ENCODE assay signal across 27 mouse cellular contexts in the genomic region with DNA sequence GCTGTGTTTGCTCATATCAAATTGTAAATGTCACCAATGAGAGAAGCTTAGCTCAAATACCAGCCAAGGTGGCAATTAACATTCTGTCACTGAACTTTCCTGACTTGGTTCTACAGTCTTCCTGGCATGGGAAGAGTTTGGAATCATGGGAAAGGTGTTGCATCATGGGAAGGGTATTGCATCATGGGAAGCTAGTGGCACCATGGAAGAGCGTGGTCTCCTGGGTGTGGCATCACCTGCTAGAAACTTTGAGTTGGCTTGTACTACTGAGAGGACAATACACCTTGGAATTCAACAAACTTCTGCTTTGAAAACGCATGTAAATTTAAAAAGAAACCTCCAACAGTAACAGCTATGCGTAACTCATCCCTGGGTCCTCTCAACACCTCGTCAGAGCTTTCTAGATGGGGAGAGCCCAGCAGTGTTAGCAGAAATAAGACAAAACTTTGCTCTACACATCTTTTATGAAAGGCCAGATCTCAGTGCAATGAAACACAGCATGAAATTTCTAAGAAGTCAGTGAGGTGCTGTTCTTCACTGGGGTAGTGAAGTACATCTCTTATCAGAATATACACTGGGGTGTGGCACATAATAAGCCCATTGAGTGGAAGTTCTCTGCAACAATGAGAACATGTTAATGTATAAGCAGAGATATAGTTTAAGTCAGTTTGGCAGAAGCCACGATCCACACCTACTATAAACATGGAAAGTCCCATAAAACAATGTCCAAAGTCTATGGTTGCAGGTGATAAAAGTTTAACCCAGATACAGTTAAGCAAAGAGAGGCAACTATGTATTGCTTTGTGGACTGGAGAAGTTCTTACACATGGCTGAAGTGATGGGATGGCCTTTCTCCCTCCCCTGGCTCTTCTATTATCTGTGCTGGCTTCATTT.
DNase-seq lines count a peak whose midpoint lies in the region; ATAC-seq and TF ChIP-seq lines count a peak whose summit lies in the region.
"Had no signal": no experiment of that assay in that cellular context is flagged by ENCODE, and none has a peak within 500 bp of the region (broad histone marks: within the 10 kb centered on the region; RNA-seq: fewer than 3 reads in every experiment).

No protein-coding gene starts in this region.

- no peak for TF ChIP-seq CTCF in liver, adult 2 months (IDR thresholded peaks at IDR 0.05; ENCODE audit: low read depth, low read length)
- no peak for TF ChIP-seq CTCF in stomach, postnatal 0 days (IDR thresholded peaks at IDR 0.05; ENCODE audit: low read depth)

- no peak for TF ChIP-seq EP300 in stomach, postnatal 0 days (optimal IDR thresholded peaks at IDR 0.05)

- H3K4me3 ChIP-seq in liver, adult 2 months (ENCODE audit: insufficient read depth, low read depth, low read length) = no peak overlapping the region
- H3K4me3 ChIP-seq in stomach, postnatal 0 days (ENCODE audit: low read depth, low read length) = no peak overlapping the region
- H3K4me3 ChIP-seq in midbrain, embryonic 16.5 days (ENCODE audit: low read depth, low read length) = no peak overlapping the region
- no peak overlapping the region for H3K4me3 ChIP-seq in forebrain, embryonic 12.5 days (replicated peaks)
- H3K4me3 ChIP-seq in midbrain, embryonic 10.5 days = no peak overlapping the region
- H3K4me3 ChIP-seq: embryonic facial prominence, embryonic 12.5 days; forebrain, embryonic 15.5 days; gastrocnemius, adult 2 months; hindbrain, embryonic 10.5 days; limb, embryonic 10.5 days; limb, embryonic 15.5 days; liver, embryonic 15.5 days had no signal

- H3K9ac ChIP-seq in liver, adult 2 months (ENCODE audit: low read depth, low read length) = no peak overlapping the region
- no peak overlapping the region for H3K9ac ChIP-seq in stomach, postnatal 0 days (ENCODE audit: low read length)
- no peak overlapping the region for H3K9ac ChIP-seq in midbrain, embryonic 16.5 days (ENCODE audit: low read depth, low read length)
- H3K9ac ChIP-seq in forebrain, embryonic 12.5 days = no peak overlapping the region
- H3K9ac ChIP-seq: embryonic facial prominence, embryonic 12.5 days; forebrain, embryonic 15.5 days; limb, embryonic 15.5 days; liver, embryonic 15.5 days had no signal

- H3K36me3 ChIP-seq in liver, adult 2 months (ENCODE audit: control insufficient read depth, insufficient read depth, low read length) = no peaks in the 10 kb centered on the region
- H3K36me3 ChIP-seq in stomach, postnatal 0 days (ENCODE audit: control insufficient read depth, insufficient read depth, low read length) = no peaks in the 10 kb centered on the region
- H3K36me3 ChIP-seq in midbrain, embryonic 16.5 days (ENCODE audit: control insufficient read depth, insufficient read depth, low read length) = no peaks in the 10 kb centered on the region
- H3K36me3 ChIP-seq in forebrain, embryonic 12.5 days (replicated peaks) = no peaks in the 10 kb centered on the region
- no peaks in the 10 kb centered on the region for H3K36me3 ChIP-seq in midbrain, embryonic 10.5 days
- H3K36me3 ChIP-seq: embryonic facial prominence, embryonic 12.5 days; forebrain, embryonic 15.5 days; hindbrain, embryonic 10.5 days; limb, embryonic 10.5 days; limb, embryonic 15.5 days; liver, embryonic 15.5 days had no signal

- no peak overlapping the region for H3K27ac ChIP-seq in liver, adult 2 months (replicated peaks; ENCODE audit: insufficient read depth, low read depth, low read length)
- H3K27ac ChIP-seq in stomach, postnatal 0 days (replicated peaks) = no peak overlapping the region
- H3K27ac ChIP-seq in midbrain, embryonic 16.5 days (ENCODE audit: low read length) = no peak overlapping the region
- H3K27ac ChIP-seq in forebrain, embryonic 12.5 days = no peak overlapping the region
- H3K27ac ChIP-seq in midbrain, embryonic 10.5 days (replicated peaks) = no peak overlapping the region
- H3K27ac ChIP-seq: embryonic facial prominence, embryonic 12.5 days; forebrain, embryonic 15.5 days; gastrocnemius, adult 2 months; hindbrain, embryonic 10.5 days; limb, embryonic 10.5 days; limb, embryonic 15.5 days; liver, embryonic 15.5 days; macrophage had no signal

- H3K4me1 ChIP-seq in liver, adult 2 months (ENCODE audit: control insufficient read depth, insufficient read depth, low read length) = no peaks in the 10 kb centered on the region
- H3K4me1 ChIP-seq in stomach, postnatal 0 days (replicated peaks; ENCODE audit: control insufficient read depth, insufficient read depth) = no peaks in the 10 kb centered on the region
- no peaks in the 10 kb centered on the region for H3K4me1 ChIP-seq in midbrain, embryonic 16.5 days (ENCODE audit: control insufficient read depth, insufficient read depth, low read length)
- no peaks in the 10 kb centered on the region for H3K4me1 ChIP-seq in forebrain, embryonic 12.5 days
- H3K4me1 ChIP-seq in midbrain, embryonic 10.5 days = no peaks in the 10 kb centered on the region
- H3K4me1 ChIP-seq: embryonic facial prominence, embryonic 12.5 days; forebrain, embryonic 15.5 days; hindbrain, embryonic 10.5 days; limb, embryonic 10.5 days; limb, embryonic 15.5 days had no signal

- H3K4me2 ChIP-seq in stomach, postnatal 0 days (replicated peaks; ENCODE audit: low read depth) = no peak overlapping the region
- no peak overlapping the region for H3K4me2 ChIP-seq in midbrain, embryonic 16.5 days (ENCODE audit: low read length)
- H3K4me2 ChIP-seq in forebrain, embryonic 12.5 days = no peak overlapping the region
- H3K4me2 ChIP-seq: embryonic facial prominence, embryonic 12.5 days; forebrain, embryonic 15.5 days; limb, embryonic 15.5 days; liver, embryonic 15.5 days had no signal

- no peaks in the 10 kb centered on the region for H3K27me3 ChIP-seq in liver, adult 2 months (ENCODE audit: control insufficient read depth, insufficient read depth, low read length)
- no peaks in the 10 kb centered on the region for H3K27me3 ChIP-seq in stomach, postnatal 0 days (ENCODE audit: control insufficient read depth, insufficient read depth, low read length)
- H3K27me3 ChIP-seq in midbrain, embryonic 16.5 days (ENCODE audit: control insufficient read depth, insufficient read depth, low read depth, low read length) = no peaks in the 10 kb centered on the region
- no peaks in the 10 kb centered on the region for H3K27me3 ChIP-seq in forebrain, embryonic 12.5 days
- H3K27me3 ChIP-seq in midbrain, embryonic 10.5 days (ENCODE audit: low read depth, poor library complexity, severe bottlenecking) = no peaks in the 10 kb centered on the region
- H3K27me3 ChIP-seq: embryonic facial prominence, embryonic 12.5 days; forebrain, embryonic 15.5 days; limb, embryonic 15.5 days; liver, embryonic 15.5 days had no signal

- TF ChIP-seq POLR2A in liver, adult 2 months (IDR thresholded peaks at IDR 0.05; ENCODE audit: extremely low read depth, insufficient read depth, low read length) = no peak

- no peaks in the 10 kb centered on the region for H3K79me2 ChIP-seq in liver, adult 2 months (ENCODE audit: control insufficient read depth, insufficient read depth, low read length)

- DNase-seq in liver, adult 2 months (ENCODE audit: extremely low read depth, low read depth, low spot score) = peak; percentile 19
- DNase-seq in liver (no peak), adipocyte (ENCODE audit: low spot score) (peak; percentile 4)
- peak; percentile 92 for DNase-seq in large intestine, adult 2 months (ENCODE audit: low read depth, low spot score)
- no peak for DNase-seq in stomach, postnatal 0 days (ENCODE audit: low spot score)
- no peak for DNase-seq in midbrain, embryonic 10.5 days (ENCODE audit: low spot score)
- DNase-seq: adrenal gland, postnatal 14 days; cerebellum, adult 11-12 months; cerebellum, adult 9-11 months; embryo, embryonic 11 days; gastrocnemius, adult 2 months; heart, postnatal 14 days; kidney, adult 11 months; kidney, postnatal 4 days; lung, postnatal 10 days; midbrain, embryonic 14.5 days; right cerebral cortex, adult 18-20 months had no signal

- WGBS in liver, adult 2 months = 69% methylated on average over 5 of the region's 5 CpGs
- WGBS in large intestine, adult 2 months = 30% methylated on average over 5 of the region's 5 CpGs
- WGBS in stomach, postnatal 0 days = 73% methylated on average over 5 of the region's 5 CpGs
- 86% methylated on average over 5 of the region's 5 CpGs for WGBS in midbrain, embryonic 16.5 days
- 87% methylated on average over 5 of the region's 5 CpGs for WGBS in forebrain, embryonic 12.5 days
- 83% methylated on average over 5 of the region's 5 CpGs for WGBS in midbrain, embryonic 10.5 days

- peak; percentile 57; the same call in 1 of the 2 replicates for ATAC-seq in stomach, postnatal 0 days (ENCODE audit: low FRiP score, low TSS enrichment)
- no peak for ATAC-seq in midbrain, embryonic 16.5 days
- ATAC-seq in forebrain, embryonic 12.5 days (ENCODE audit: low FRiP score) = no peak
- ATAC-seq: forebrain, embryonic 15.5 days; hindbrain, embryonic 16.5 days had no signal

- no peaks in the 10 kb centered on the region for H3K9me3 ChIP-seq in stomach, postnatal 0 days (ENCODE audit: control insufficient read depth, low read length)
- 0 out of 2 replicates have a peak, but pooled peaks cover 2% of the 10 kb centered on the region for H3K9me3 ChIP-seq in midbrain, embryonic 16.5 days (replicated peaks; ENCODE audit: control insufficient read depth, low read length, poor library complexity, severe bottlenecking)
- H3K9me3 ChIP-seq in forebrain, embryonic 12.5 days = no peaks in the 10 kb centered on the region
- no peaks in the 10 kb centered on the region for H3K9me3 ChIP-seq in midbrain, embryonic 10.5 days (replicated peaks)
- H3K9me3 ChIP-seq: embryonic facial prominence, embryonic 12.5 days; forebrain, embryonic 15.5 days; hindbrain, embryonic 10.5 days; limb, embryonic 10.5 days; limb, embryonic 15.5 days; liver, embryonic 15.5 days had no signal

Comparison
In these comparisons a context has a peak if more than half of its experiments do, and no peak if none do; other contexts are left out.
1. DNase-seq: peak in liver, adult 2 months (single experiment), adipocyte (single experiment) and large intestine, adult 2 months (single experiment); none in liver (single experiment), stomach, postnatal 0 days (single experiment) and midbrain, embryonic 10.5 days (single experiment).